Mouse (Mus musculus) limb, embryonic 14.5 days (tissue): ENCODE measurements around the gene Eps15. TPM values are rescaled to one million over a fixed set of nuclear protein-coding genes. Genes with fewer than 3 reads are reported as not detected.
A peak's percentile ranks its signal among the peaks of the same experiment; 100 is the strongest.

ENCODE experiments used
- ATAC-seq: fragments of 200-750 bp; cut with Nextera tagmentation; 2 replicates; pipeline ENCODE4 v1.8.0; 2017; ENCODE audit warnings: low read depth, moderate number of reproducible peaks, moderate TSS enrichment; ENCODE audit not compliant: low FRiP score
- DNase-seq: peaks from one replicate; pipeline ENCODE4 v3.0.0-alpha.2; 2015; ENCODE audit warnings: low spot score
- H3K27ac ChIP-seq: fragments of 300-500 bp; sonication (generic); replicated peaks from 2 replicates; pipeline ENCODE4 v1.5.1; 2014; ENCODE audit warnings: low read depth, mild to moderate bottlenecking, low read length, moderate library complexity, mixed read lengths
- H3K27me3 ChIP-seq: fragments of 300-500 bp; sonication (generic); 2 replicates; pipeline ENCODE4 v1.6.1; 2014; ENCODE audit warnings: low read length, mixed read lengths; ENCODE audit not compliant: control insufficient read depth, insufficient read depth
- H3K36me3 ChIP-seq: fragments of 300-500 bp; sonication (generic); 2 replicates; pipeline ENCODE4 v1.6.1; 2014; ENCODE audit warnings: mild to moderate bottlenecking, low read length, moderate library complexity, mixed read lengths; ENCODE audit not compliant: control insufficient read depth, insufficient read depth
- H3K4me1 ChIP-seq: fragments of 300-500 bp; sonication (generic); 2 replicates; pipeline ENCODE4 v1.6.1; 2014; ENCODE audit warnings: antibody characterized with exemption, low read length, mixed read lengths; ENCODE audit not compliant: control insufficient read depth, insufficient read depth
- H3K4me2 ChIP-seq: fragments of 300-500 bp; sonication (generic); replicated peaks from 2 replicates; pipeline ENCODE4 v1.6.1; 2014; ENCODE audit warnings: low read depth, mild to moderate bottlenecking, low read length, moderate library complexity; ENCODE audit not compliant: severe bottlenecking
- H3K4me3 ChIP-seq: fragments of 300-500 bp; sonication (generic); replicated peaks from 2 replicates; pipeline ENCODE4 v1.5.1; 2014; ENCODE audit warnings: low read length
- H3K9ac ChIP-seq: fragments of 300-500 bp; sonication (generic); 2 replicates; pipeline ENCODE4 v1.6.1; 2014; ENCODE audit warnings: mild to moderate bottlenecking, low read depth, low read length, moderate library complexity; ENCODE audit not compliant: severe bottlenecking
- H3K9me3 ChIP-seq: fragments of 300-500 bp; sonication (generic); 2 replicates; pipeline ENCODE4 v1.6.1; 2016; ENCODE audit warnings: low read length; ENCODE audit not compliant: control insufficient read depth
- POLR2A ChIP-seq: fragments of 200-500 bp; IDR thresholded peaks from 2 replicates; pipeline ENCODE4 v1.8.0; 2012; ENCODE audit warnings: inconsistent platforms, mild to moderate bottlenecking, moderate library complexity, borderline replicate concordance; ENCODE audit not compliant: insufficient read depth, insufficient read length; ENCODE audit errors: extremely low read depth
- WGBS: fragments of 180-500 bp; shearing (Covaris S2); extraction: QIAGEN DNeasy Blood & Tissue Kit; methylation state at CpG from one replicate; pipeline ENCODE4 v1.1.7; 2014; 5-methylcytosine and 5-hydroxymethylcytosine counted together
- polyA plus RNA-seq, 2 experiments: library from polyadenylated mRNA; depleted of rRNA in 1 of 2; stranded (reverse) in 1 of 2; unstranded in 1 of 2; fragments of >200 nt; fragmentation: Nextera tagmentation in 1 of 2; extraction: Ambion mirVana in 1 of 2; gene quantifications; 2 replicates each; pipeline versions ENCODE4 v1.2.1 to v1.2.3; 2012 to 2014

The Eps15 gene
- polyA plus RNA-seq, 2 experiments = 27.0 to 36.3 TPM

DNA sequence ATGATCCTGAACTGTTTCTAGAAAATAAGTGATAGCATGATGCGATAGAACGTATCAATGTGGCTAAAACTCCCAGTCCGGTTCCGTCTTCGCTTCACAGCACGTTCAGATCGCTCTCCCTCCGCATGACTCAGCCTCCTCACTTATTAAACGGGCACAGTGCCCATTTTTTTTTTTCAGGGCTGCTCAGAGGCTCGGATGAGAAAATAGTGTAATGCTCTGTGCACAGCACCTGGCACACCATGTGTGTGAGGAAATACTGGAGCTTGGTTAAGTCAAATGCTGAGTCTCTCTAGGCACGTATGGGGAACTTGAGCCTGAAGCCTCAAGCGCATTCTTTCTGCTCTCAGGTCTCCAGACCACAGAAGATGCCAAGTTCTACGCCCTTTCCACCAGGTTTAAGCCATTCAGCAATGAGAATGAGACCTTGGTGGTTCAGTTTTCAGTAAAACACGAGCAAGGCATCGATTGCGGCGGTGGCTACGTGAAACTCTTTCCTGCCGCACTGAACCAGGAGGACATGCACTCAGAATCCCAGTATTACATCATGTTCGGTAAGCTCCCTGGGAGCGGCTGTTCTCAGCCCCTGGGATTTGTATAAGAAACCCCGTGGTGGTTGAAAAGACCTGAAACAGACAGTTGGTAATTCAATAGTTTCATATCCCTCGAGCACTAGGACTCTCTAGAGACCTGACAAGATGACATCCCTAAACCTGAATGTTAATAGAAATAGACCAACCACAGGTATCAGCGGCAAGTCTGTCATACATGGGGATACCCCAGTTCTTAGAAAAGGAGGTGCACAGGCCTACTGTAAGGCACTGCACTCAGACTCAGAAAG lies 41.4 kb upstream of the Eps15 start:
- H3K27ac ChIP-seq = no peak overlapping the region

DNA sequence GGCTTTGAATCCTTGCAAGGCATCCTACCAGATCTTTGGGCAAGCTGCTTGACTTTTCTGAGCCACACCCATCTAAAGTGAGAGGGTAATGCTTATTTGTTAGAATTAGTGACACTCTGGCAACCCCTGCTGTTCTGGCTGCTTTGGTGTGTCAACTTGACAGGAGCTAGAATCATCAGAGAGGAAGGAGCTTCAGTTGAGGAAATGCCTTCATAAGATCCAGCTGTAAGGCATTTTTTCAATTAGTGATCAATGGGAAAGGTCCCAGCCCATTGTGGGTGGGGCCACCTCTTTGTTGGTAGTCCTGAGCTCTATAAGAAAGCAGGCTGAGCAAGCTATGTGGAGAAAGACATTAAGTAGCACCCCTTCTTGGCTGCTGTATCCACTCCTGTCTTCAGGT lies 38.8 kb upstream of the Eps15 start:
- no peaks in the 10 kb centered on the region for H3K27me3 ChIP-seq
- peaks cover 10% of the 10 kb centered on the region; the same call in 1 of the 2 replicates for H3K4me1 ChIP-seq
- no peak overlapping the region for H3K27ac ChIP-seq
- no peak overlapping the region for H3K4me3 ChIP-seq
- no peak overlapping the region for H3K9ac ChIP-seq
- no peak for TF ChIP-seq POLR2A
- no peaks in the 10 kb centered on the region for H3K9me3 ChIP-seq
- ATAC-seq (no peak), DNase-seq (peak; percentile 56)
- no peaks in the 10 kb centered on the region for H3K36me3 ChIP-seq
- H3K4me2 ChIP-seq = no peak overlapping the region

More for the DNA sequence above, 41.4 kb upstream of the Eps15 start:
- H3K9ac ChIP-seq = no peak overlapping the region
- H3K4me2 ChIP-seq = no peak overlapping the region
- TF ChIP-seq POLR2A = no peak
- no peaks in the 10 kb centered on the region for H3K27me3 ChIP-seq
- DNase-seq = peak; percentile 29
- no peak overlapping the region for H3K4me3 ChIP-seq
- 66% methylated on average over 24 of the region's 24 CpGs for WGBS
- peaks cover 10% of the 10 kb centered on the region; the same call in 1 of the 2 replicates for H3K4me1 ChIP-seq
- H3K9me3 ChIP-seq = no peaks in the 10 kb centered on the region
- no peak; the same call in 1 of the 2 replicates for ATAC-seq
- H3K36me3 ChIP-seq = no peaks in the 10 kb centered on the region

DNA sequence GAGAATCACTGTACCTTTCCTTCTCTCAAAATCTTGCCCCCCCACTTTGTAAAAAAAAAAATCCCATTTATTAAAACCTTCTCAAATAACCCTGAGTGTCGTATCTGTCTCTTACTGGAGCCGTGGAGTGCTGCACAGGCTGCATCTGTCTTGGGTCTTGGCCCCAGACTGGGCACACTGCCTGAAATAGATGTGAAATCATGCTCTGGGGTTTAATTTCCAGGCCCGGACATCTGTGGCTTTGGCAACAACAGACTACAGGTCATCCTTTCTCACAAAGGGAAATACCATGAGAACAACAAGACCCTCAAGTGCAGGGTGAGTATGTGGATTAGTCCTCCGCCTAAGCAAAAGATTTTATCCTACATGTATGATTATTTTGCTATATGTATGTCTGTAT lies 38.1 kb upstream of the Eps15 start:
- no peak overlapping the region for H3K4me3 ChIP-seq
- no peaks in the 10 kb centered on the region for H3K36me3 ChIP-seq
- no peak for TF ChIP-seq POLR2A
- H3K27me3 ChIP-seq = no peaks in the 10 kb centered on the region
- DNase-seq (peak; percentile 52), ATAC-seq (peak; percentile 64)
- no peak overlapping the region for H3K4me2 ChIP-seq
- no peaks in the 10 kb centered on the region for H3K9me3 ChIP-seq
- H3K27ac ChIP-seq = no peak overlapping the region
- 39% methylated on average over 4 of the region's 4 CpGs for WGBS
- no peak overlapping the region for H3K9ac ChIP-seq
- H3K4me1 ChIP-seq = peaks cover 7% of the 10 kb centered on the region; the same call in 1 of the 2 replicates

GRCm38 (mm10) chr4:109244506-109244905 lies 35.6 kb upstream of the Eps15 start:
- no peak for ATAC-seq
- DNase-seq = no peak
- Histone ChIP-seq H3K4me3 (no peak overlapping the region), H3K9ac (no peak overlapping the region), H3K27ac (no peak overlapping the region), H3K9me3 (no peaks in the 10 kb centered on the region), H3K36me3 (no peaks in the 10 kb centered on the region), H3K4me2 (no peak overlapping the region), H3K27me3 (no peaks in the 10 kb centered on the region), H3K4me1 (peaks cover 6% of the 10 kb centered on the region; the same call in 1 of the 2 replicates)
- no peak for TF ChIP-seq POLR2A
- WGBS = 78% methylated on average over 7 of the region's 7 CpGs

- no peaks in the 10 kb centered on the region for H3K27me3 ChIP-seq
- H3K27ac ChIP-seq = no peak overlapping the region
- no peak for DNase-seq
- ATAC-seq = no peak
- H3K4me3 ChIP-seq = no peak overlapping the region
- WGBS = 83% methylated on average over 6 of the region's 6 CpGs
- TF ChIP-seq POLR2A = no peak
- H3K36me3 ChIP-seq = no peaks in the 10 kb centered on the region
- H3K9me3 ChIP-seq = no peaks in the 10 kb centered on the region
- H3K9ac ChIP-seq = no peak overlapping the region
- H3K4me2 ChIP-seq = no peak overlapping the region
- peaks cover 6% of the 10 kb centered on the region; the same call in 1 of the 2 replicates for H3K4me1 ChIP-seq
These were observed 35.0 kb upstream of the Eps15 start for GRCm38 (mm10) chr4:109245016-109245620.
